Mouse (Mus musculus) urinary bladder, postnatal 4 days (tissue): ENCODE results near the gene Gm10696.
"Not testable (repeated sequence)": the region's sequence is repeated elsewhere in the genome, so short reads cannot be mapped to it uniquely, and the experiment has no call there.

Source experiments
- DNase-seq, 2 experiments: peaks; one replicate each; pipeline ENCODE4 v3.0.0; 2021 to 2022; ENCODE audit warnings: low spot score in 2 of 2

Gene Gm10696

GRCm38 (mm10) chr3:94178093-94178492 lies at the start of gene Gm10696:
TSS of gene Gm10696 (minus strand) at chr3:94178193.
- DNase-seq, result not testable (repeated sequence)

DNA sequence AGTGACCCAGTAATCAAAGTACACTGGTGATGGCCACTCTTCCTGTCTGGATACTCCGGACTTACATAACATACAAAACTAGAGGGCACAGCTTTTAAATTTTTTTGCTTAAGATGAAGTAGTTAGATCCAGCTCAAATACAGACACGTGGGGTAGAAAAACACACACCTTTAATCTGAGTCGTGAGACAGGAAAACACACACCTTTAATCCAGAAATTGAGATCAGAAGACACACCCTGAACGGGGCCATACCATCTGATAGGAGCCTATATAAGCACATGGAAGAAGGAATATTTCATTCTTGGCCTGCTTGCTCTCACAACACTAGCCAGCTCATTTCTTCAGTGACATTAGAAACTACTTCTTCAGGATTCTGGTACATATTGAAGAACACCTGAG lies 18.4 kb upstream of the Gm10696 start, which contains the start of gene Gm5286:
Gene Gm5286, plus strand, starts transcription at position 301 of the 400 bp plus-strand sequence.
- DNase-seq, result not testable (repeated sequence)

DNA sequence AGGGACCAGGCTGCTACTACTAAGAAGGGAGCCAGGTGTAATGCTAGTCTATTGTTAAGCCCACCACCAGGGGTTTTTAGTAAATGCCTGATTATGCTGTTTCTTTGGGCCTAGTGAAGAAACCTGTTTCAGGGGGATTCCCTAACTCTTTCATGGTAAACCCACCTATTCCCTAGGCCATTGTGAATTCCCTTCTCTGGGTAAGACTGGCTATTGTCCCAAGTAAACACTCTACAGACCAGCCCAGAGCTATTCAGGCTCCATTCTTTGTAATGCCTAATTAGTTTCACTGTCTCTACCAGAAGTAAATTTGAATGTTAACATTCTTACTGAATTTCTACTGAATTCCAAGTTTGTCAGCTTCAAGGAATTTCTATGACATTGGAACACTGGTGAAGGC lies 10.6 kb downstream of the Gm10696 start:
- DNase-seq, result not testable (repeated sequence)
